9 mouse cellular contexts compared by ENCODE assay signal in the genomic region with DNA sequence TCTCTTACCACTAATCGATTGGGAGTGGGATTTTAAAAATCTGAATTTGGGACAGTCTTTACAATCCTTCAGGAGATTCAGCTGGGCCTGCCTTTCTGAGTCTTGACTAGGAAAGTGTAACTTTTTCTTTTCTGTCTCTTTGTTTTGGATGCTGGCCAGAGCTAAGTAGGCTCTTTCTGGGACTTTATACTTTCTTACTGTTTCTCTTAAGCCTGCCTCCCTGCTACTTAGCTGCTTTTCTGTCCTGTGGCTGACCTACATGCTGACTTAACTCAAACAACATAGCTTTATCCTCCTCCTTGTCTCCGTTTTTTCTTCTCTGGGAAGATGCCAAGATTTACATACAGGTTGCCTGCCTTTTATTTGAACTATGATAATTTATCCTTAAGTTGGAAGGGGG. TPM values are rescaled to one million over a fixed set of nuclear protein-coding genes. Genes with fewer than 3 reads are reported as not detected.
DNase-seq lines count a peak whose midpoint lies in the region; ATAC-seq and TF ChIP-seq lines count a peak whose summit lies in the region.
"Had no signal": no experiment of that assay in that cellular context is flagged by ENCODE, and none has a peak within 500 bp of the region (broad histone marks: within the 10 kb centered on the region; RNA-seq: fewer than 3 reads in every experiment).

No protein-coding gene starts in this region.

- no peak for TF ChIP-seq CTCF in heart, postnatal 0 days (IDR thresholded peaks at IDR 0.05; ENCODE audit: low read depth)
- TF ChIP-seq CTCF in lung, postnatal 0 days (IDR thresholded peaks at IDR 0.05) = no peak
- no peak for TF ChIP-seq CTCF in lung, adult 2 months (IDR thresholded peaks at IDR 0.05; ENCODE audit: insufficient read depth, low read length)

- H3K27me3 ChIP-seq in heart, postnatal 0 days (ENCODE audit: control insufficient read depth, insufficient read depth, low read length) = no peaks in the 10 kb centered on the region
- H3K27me3 ChIP-seq in heart, embryonic 10.5 days (ENCODE audit: insufficient read depth, poor library complexity, severe bottlenecking) = no peaks in the 10 kb centered on the region
- no peaks in the 10 kb centered on the region for H3K27me3 ChIP-seq in lung, postnatal 0 days (replicated peaks; ENCODE audit: insufficient read depth, low read length)
- H3K27me3 ChIP-seq in kidney, embryonic 16.5 days (ENCODE audit: insufficient read depth, low read length) = no peaks in the 10 kb centered on the region
- H3K27me3 ChIP-seq: CH12.LX had no signal

- no peak for TF ChIP-seq POLR2A in lung, adult 2 months (IDR thresholded peaks at IDR 0.05; ENCODE audit: borderline replicate concordance, extremely low read depth, low read depth, low read length)

- H3K4me2 ChIP-seq in heart, postnatal 0 days (ENCODE audit: low read depth, low read length) = no peak overlapping the region
- H3K4me2 ChIP-seq in lung, postnatal 0 days (replicated peaks; ENCODE audit: low read depth, low read length) = no peak overlapping the region
- no peak overlapping the region for H3K4me2 ChIP-seq in kidney, embryonic 16.5 days (replicated peaks; ENCODE audit: low read depth, low read length)

- H3K4me3 ChIP-seq in heart, postnatal 0 days (ENCODE audit: low read depth, low read length) = no peak overlapping the region
- H3K4me3 ChIP-seq in heart, embryonic 10.5 days = no peak overlapping the region
- H3K4me3 ChIP-seq in lung, postnatal 0 days (ENCODE audit: low read depth, low read length) = no peak overlapping the region
- H3K4me3 ChIP-seq in lung, adult 2 months (replicated peaks; ENCODE audit: extremely low read depth, low read depth, low read length) = no peak overlapping the region
- H3K4me3 ChIP-seq in kidney, embryonic 16.5 days (ENCODE audit: low read length) = no peak overlapping the region

- peak overlapping the region; percentile 6 for H3K27ac ChIP-seq in heart, postnatal 0 days (ENCODE audit: low read depth)
- H3K27ac ChIP-seq in heart, embryonic 10.5 days = no peak overlapping the region
- peak overlapping the region; percentile 43; the same call in 1 of the 2 replicates for H3K27ac ChIP-seq in lung, postnatal 0 days (ENCODE audit: low read length)
- H3K27ac ChIP-seq in kidney, embryonic 16.5 days (ENCODE audit: low read length) = peak overlapping the region; percentile 61

- no peak for DNase-seq in heart, postnatal 0 days (ENCODE audit: low spot score)
- DNase-seq in heart, embryonic 10.5 days (ENCODE audit: low spot score) = no peak
- DNase-seq in lung, postnatal 0 days (ENCODE audit: low spot score) = peak; percentile 64
- no peak for DNase-seq in lung, adult 2 months
- no peak for DNase-seq in thymus, postnatal 25 days
- no peak for DNase-seq in layer of hippocampus, postnatal 36 days
- DNase-seq: cerebellum, adult 8-10 months had no signal

- no peak for ATAC-seq in heart, postnatal 0 days (ENCODE audit: insufficient read depth, low read depth)
- ATAC-seq in lung, postnatal 0 days = peak; percentile 43; the same call in 1 of the 2 replicates
- no peak for ATAC-seq in kidney, embryonic 16.5 days (ENCODE audit: low FRiP score, low TSS enrichment)

- 41% methylated on average over 2 of the region's 2 CpGs for WGBS in heart, postnatal 0 days
- WGBS in heart, embryonic 10.5 days = 71% methylated on average over 2 of the region's 2 CpGs
- 37% methylated on average over 2 of the region's 2 CpGs for WGBS in lung, postnatal 0 days
- WGBS in lung, adult 2 months = 35% methylated on average over 2 of the region's 2 CpGs
- WGBS in kidney, embryonic 16.5 days = 46% methylated on average over 2 of the region's 2 CpGs

- no peak overlapping the region for H3K9ac ChIP-seq in heart, postnatal 0 days (replicated peaks; ENCODE audit: low read depth, low read length)
- no peak overlapping the region for H3K9ac ChIP-seq in lung, postnatal 0 days (replicated peaks; ENCODE audit: low read depth)
- H3K9ac ChIP-seq in kidney, embryonic 16.5 days (replicated peaks; ENCODE audit: low read length) = no peak overlapping the region

- peaks cover 32% of the 10 kb centered on the region for H3K4me1 ChIP-seq in heart, postnatal 0 days (ENCODE audit: control insufficient read depth, insufficient read depth)
- peaks cover 23% of the 10 kb centered on the region for H3K4me1 ChIP-seq in heart, embryonic 10.5 days
- H3K4me1 ChIP-seq in lung, postnatal 0 days (ENCODE audit: insufficient read depth, low read depth, low read length) = peaks cover 23% of the 10 kb centered on the region; the same call in 1 of the 2 replicates
- H3K4me1 ChIP-seq in lung, adult 2 months (ENCODE audit: control insufficient read depth, insufficient read depth, low read length) = peaks cover 15% of the 10 kb centered on the region
- H3K4me1 ChIP-seq in kidney, embryonic 16.5 days (ENCODE audit: insufficient read depth, low read length) = peaks cover 45% of the 10 kb centered on the region

- 0 out of 2 replicates have a peak, but pooled peaks cover 3% of the 10 kb centered on the region for H3K36me3 ChIP-seq in heart, postnatal 0 days (replicated peaks; ENCODE audit: control insufficient read depth, insufficient read depth, low read length)
- H3K36me3 ChIP-seq in heart, embryonic 10.5 days = peaks cover 2% of the 10 kb centered on the region; the same call in 1 of the 2 replicates
- no peaks in the 10 kb centered on the region for H3K36me3 ChIP-seq in lung, postnatal 0 days (ENCODE audit: insufficient read depth, low read length)
- H3K36me3 ChIP-seq in kidney, embryonic 16.5 days (ENCODE audit: insufficient read depth, low read length) = peaks cover 5% of the 10 kb centered on the region; the same call in 1 of the 2 replicates

- no peaks in the 10 kb centered on the region for H3K9me3 ChIP-seq in heart, postnatal 0 days (replicated peaks; ENCODE audit: control insufficient read depth, low read length)
- H3K9me3 ChIP-seq in heart, embryonic 10.5 days = no peaks in the 10 kb centered on the region
- H3K9me3 ChIP-seq in lung, postnatal 0 days (ENCODE audit: low read length) = no peaks in the 10 kb centered on the region
- H3K9me3 ChIP-seq in kidney, embryonic 16.5 days (ENCODE audit: low read length) = no peaks in the 10 kb centered on the region

- no peak for TF ChIP-seq EP300 in heart, postnatal 0 days (IDR thresholded peaks at IDR 0.05; ENCODE audit: low read depth)
- no peak for TF ChIP-seq EP300 in lung, postnatal 0 days (IDR thresholded peaks at IDR 0.05)

RNA-seq across cellular contexts. Expression of gene Senp6, which starts 19.0 kb away (rescaled TPM):
- 54.1 and 80.4 TPM in 2 replicates for total RNA-seq in heart, postnatal 0 days (2014; rRNA removed; ENCODE audit: low replicate concordance)
- 26.1 and 28.9 TPM in 2 replicates for polyA plus RNA-seq in heart, postnatal 0 days (2015; fragmentation: Nextera tagmentation; extraction: Ambion mirVana)
- 37.0 and 53.1 TPM in 2 replicates for polyA plus RNA-seq in heart, embryonic 10.5 days (2016; fragmentation: Nextera tagmentation; extraction: Ambion mirVana)
- 48.4 and 50.2 TPM in 2 replicates for polyA plus RNA-seq in lung, postnatal 0 days (2015; fragmentation: Nextera tagmentation; extraction: Ambion mirVana)
- 23.7 and 25.3 TPM in 2 replicates for polyA plus RNA-seq in lung, adult 2 months (2012; rRNA removed)
- 44.6 and 47.1 TPM in 2 replicates for polyA plus RNA-seq in kidney, embryonic 16.5 days (2015; fragmentation: Nextera tagmentation; extraction: Ambion mirVana)
- 100 to 1,000 TPM; 107 TPM for total RNA-seq in layer of hippocampus, postnatal 36 days (2021)
